Mouse (Mus musculus) testis, postnatal 10 days (tissue): ENCODE measurements around the gene Prcc.
A peak's percentile ranks its signal among the peaks of the same experiment; 100 is the strongest.
"Not testable (repeated sequence)": the region's sequence is repeated elsewhere in the genome, so short reads cannot be mapped to it uniquely, and the experiment has no call there.

ENCODE experiments used
- DNase-seq: peaks from one replicate; pipeline ENCODE4 v3.0.0; 2021; ENCODE audit warnings: low spot score

Prcc gene

GRCm38 (mm10) chr3:87846186-87846585 lies 39.2 kb downstream of the Prcc start:
- DNase-seq = no peak

- DNase-seq = no peak
Measured at GRCm38 (mm10) chr3:87844981-87845380, 40.4 kb downstream of the Prcc start.

GRCm38 (mm10) chr3:87840858-87841257 lies 44.5 kb downstream of the Prcc start:
- no peak for DNase-seq

GRCm38 (mm10) chr3:87838622-87839021 lies 46.8 kb downstream of the Prcc start:
- peak; percentile 91 for DNase-seq

GRCm38 (mm10) chr3:87833482-87833881 lies 51.9 kb downstream of the Prcc start:
- DNase-seq = no peak

- DNase-seq = no peak
Measured at GRCm38 (mm10) chr3:87832109-87832859, 53.1 kb downstream of the Prcc start.

- DNase-seq = no peak
Measured at GRCm38 (mm10) chr3:87829025-87829424, 56.4 kb downstream of the Prcc start.

- DNase-seq = no peak
Measured at GRCm38 (mm10) chr3:87828435-87828834, 57.0 kb downstream of the Prcc start.

- not testable (repeated sequence) for DNase-seq
Measured at GRCm38 (mm10) chr3:87824206-87824605, 61.2 kb downstream of the Prcc start, which contains the start of gene Pear1. Gene Pear1 (minus strand): TSS chr3:87824306.

GRCm38 (mm10) chr3:87818226-87818625 lies 67.2 kb downstream of the Prcc start:
- no peak for DNase-seq

GRCm38 (mm10) chr3:87816646-87817093 lies 68.7 kb downstream of the Prcc start:
- DNase-seq = peak; percentile 84

GRCm38 (mm10) chr3:87816166-87816565 lies 69.2 kb downstream of the Prcc start:
- DNase-seq = no peak

- peak; percentile 70 for DNase-seq
Measured at GRCm38 (mm10) chr3:87812873-87813272, 72.5 kb downstream of the Prcc start.

GRCm38 (mm10) chr3:87812413-87812812 lies 73.0 kb downstream of the Prcc start:
- DNase-seq = no peak

GRCm38 (mm10) chr3:87811297-87811696 lies 74.1 kb downstream of the Prcc start:
- DNase-seq = no peak

- no peak for DNase-seq
Measured at GRCm38 (mm10) chr3:87809322-87809962, 76.0 kb downstream of the Prcc start.
